Mouse (Mus musculus) central nervous system, embryonic 11.5 days (tissue): Measurements from ENCODE around the gene H2-Ob. TPM values are rescaled to one million over a fixed set of nuclear protein-coding genes. Genes with fewer than 3 reads are reported as not detected.

Experiments
- polyA plus RNA-seq: library from polyadenylated mRNA; depleted of rRNA; stranded (reverse); fragments of >200 nt; gene quantifications from 2 replicates; pipeline ENCODE4 v1.2.3, GENCODE M21; 2012; rRNA removed

Gene H2-Ob
- not detected in 2 replicates for polyA plus RNA-seq

GRCm38 (mm10) chr17:34238706-34239105 is at the start of gene H2-Ob:
TSS of gene H2-Ob (plus strand) at chr17:34238903.

GRCm38 (mm10) chr17:34196941-34197894 is 41.5 kb upstream of the H2-Ob start, which contains the start of gene Psmb8:
TSS of gene Psmb8 (plus strand) at chr17:34197721.

GRCm38 (mm10) chr17:34203444-34203843 is 35.3 kb upstream of the H2-Ob start, which contains the start of gene Tap2:
TSS of gene Tap2 (plus strand) at chr17:34203527.

GRCm38 (mm10) chr17:34257594-34258375 is 19.1 kb downstream of the H2-Ob start, which contains the start of gene H2-Ab1:
TSS of gene H2-Ab1 (plus strand) at chr17:34257689.

GRCm38 (mm10) chr17:34287648-34288047 is 48.9 kb downstream of the H2-Ob start, which contains the start of gene H2-Aa:
TSS of gene H2-Aa (minus strand) at chr17:34287823.

Other genes with a start within 250 kb of the H2-Ob start
- 26.7 and 37.4 TPM in 2 replicates for gene H2-K1, start 238.6 kb upstream of the H2-Ob start, polyA plus RNA-seq
- 55.3 and 116 TPM in 2 replicates for gene Ring1, start 214.2 kb upstream of the H2-Ob start, polyA plus RNA-seq
- gene H2-Ke6, start 210.8 kb upstream of the H2-Ob start, polyA plus RNA-seq, result 96.6 and 160 TPM in 2 replicates
- 118 and 126 TPM in 2 replicates for gene Slc39a7, start 207.2 kb upstream of the H2-Ob start, polyA plus RNA-seq
- gene Rxrb, start 207.1 kb upstream of the H2-Ob start, polyA plus RNA-seq, result 70.8 and 149 TPM in 2 replicates
- gene Col11a2, start 199.5 kb upstream of the H2-Ob start, polyA plus RNA-seq, result 7.9 and 11.4 TPM in 2 replicates
- gene H2-Oa, start 146.6 kb upstream of the H2-Ob start, polyA plus RNA-seq, result 0.30 and 0.45 TPM in 2 replicates
- 5.2 and 6.9 TPM in 2 replicates for gene H2-DMa, start 119.4 kb upstream of the H2-Ob start, polyA plus RNA-seq
- 188 and 203 TPM in 2 replicates for gene Brd2, start 116.3 kb upstream of the H2-Ob start, polyA plus RNA-seq
- gene H2-DMb2, start 95.6 kb upstream of the H2-Ob start, polyA plus RNA-seq, result 0.04 and 0.15 TPM in 2 replicates
- gene H2-DMb1, start 85.8 kb upstream of the H2-Ob start, polyA plus RNA-seq, result 0.34 and 0.46 TPM in 2 replicates
- 0.89 and 1.6 TPM in 2 replicates for gene Tap1, start 51.4 kb upstream of the H2-Ob start, polyA plus RNA-seq
- 0.78 and 0.89 TPM in 2 replicates for gene Psmb9, start 51.1 kb upstream of the H2-Ob start, polyA plus RNA-seq
- gene Psmb8, start 41.2 kb upstream of the H2-Ob start, polyA plus RNA-seq, result 2.1 and 2.8 TPM in 2 replicates
- gene Tap2, start 35.4 kb upstream of the H2-Ob start, polyA plus RNA-seq, result 0.62 and 1.1 TPM in 2 replicates
- gene H2-Ab1, start 18.8 kb downstream of the H2-Ob start, polyA plus RNA-seq, result 2.3 and 2.9 TPM in 2 replicates
- gene H2-Aa, start 48.9 kb downstream of the H2-Ob start, polyA plus RNA-seq, result 0.07 and 0.08 TPM in 2 replicates
- gene H2-Eb1, start 67.0 kb downstream of the H2-Ob start, polyA plus RNA-seq, result 0.67 and 0.79 TPM in 2 replicates
- 0.01 and 0.02 TPM in 2 replicates for gene H2-Eb2, start 86.8 kb downstream of the H2-Ob start, polyA plus RNA-seq
- gene Btnl2, start 115.9 kb downstream of the H2-Ob start, polyA plus RNA-seq, result 0.05 and 0.06 TPM in 2 replicates
- not detected in 2 replicates for gene Btnl1, start 138.2 kb downstream of the H2-Ob start, polyA plus RNA-seq
- gene BC051142, start 159.9 kb downstream of the H2-Ob start, polyA plus RNA-seq, result 4.8 and 7.0 TPM in 2 replicates
- not detected in 2 replicates for gene Btnl4, start 238.4 kb downstream of the H2-Ob start, polyA plus RNA-seq